Mouse (Mus musculus) left cerebral cortex, adult 2 months (tissue): ENCODE results near the gene Ces1d. TPM values are rescaled to one million over a fixed set of nuclear protein-coding genes. Genes with fewer than 3 reads are reported as not detected.

Experiments used
- DNase-seq, 2 experiments: peaks; one replicate each; pipeline ENCODE4 v3.0.0; 2021 to 2022; ENCODE audit warnings: low spot score in 2 of 2, mixed read lengths in 1 of 2; ENCODE audit errors: extremely low spot score in 1 of 2
- H3K27ac ChIP-seq: fragments of 200-600 bp; 2 replicates; pipeline ENCODE4 v1.8.1; 2022
- H3K4me3 ChIP-seq: fragments of 200-600 bp; 2 replicates; pipeline ENCODE4 v1.8.1; 2022
- CTCF ChIP-seq: fragments of 200-600 bp; IDR thresholded peaks from 2 replicates; pipeline ENCODE4 v1.8.1; 2022; ENCODE audit warnings: antibody characterized with exemption, mild to moderate bottlenecking, moderate library complexity
- intact Hi-C: fragments of 180-260 bp; cut with DNase I; formaldehyde crosslinking; loops from one replicate; pipeline ENCODE4 v1.15.1; 2025
- total RNA-seq, 2 experiments: library from RNA; stranded (reverse); gene quantifications; 2 replicates each; pipeline ENCODE4 v1.2.3; 2021

Gene Ces1d
- total RNA-seq, 2 experiments from 2014 or later: not detected

GRCm38 (mm10) chr8:93131233-93131980 is 66.2 kb downstream of the Ces1d start, which contains the start of gene Ces1c:
Ces1c (minus strand) TSS chr8:93131283.
- H3K4me3 ChIP-seq: no peak within 1 kb of the TSS
- TF ChIP-seq CTCF: no peak
- H3K27ac ChIP-seq: no peak within 1 kb of the TSS
- intact Hi-C loops: no loop called here
- DNase-seq: no peak

- Histone ChIP-seq H3K27ac (no peak overlapping the region), H3K4me3 (no peak overlapping the region)
- DNase-seq: no peak
- intact Hi-C loops: no loop called here
- no peak for TF ChIP-seq CTCF
Measured at GRCm38 (mm10) chr8:93126476-93126875, 71.2 kb downstream of the Ces1d start.

- no peak for TF ChIP-seq CTCF
- no peak for DNase-seq
- H3K4me3 ChIP-seq: no peak overlapping the region
- no peak overlapping the region for H3K27ac ChIP-seq
- intact Hi-C loops: no loop called here
Measured at GRCm38 (mm10) chr8:93122005-93122404, 75.6 kb downstream of the Ces1d start.

Other genes starting within 250 kb of the Ces1d start
- gene Slc6a2, start 237.8 kb downstream of the Ces1d start, total RNA-seq: under 1 TPM; 0.09 to 0.14 TPM
- under 1 TPM in 1 of 2 experiments, not detected in 1; 0.27 TPM for gene Ces1a, start 149.6 kb downstream of the Ces1d start, total RNA-seq
- gene Ces1b, start 117.8 kb downstream of the Ces1d start, total RNA-seq: not detected
- gene Ces1c, start 66.6 kb downstream of the Ces1d start, total RNA-seq: not detected
- not detected for gene Ces1e, start 31.8 kb upstream of the Ces1d start, total RNA-seq
- gene Ces1f, start 81.9 kb upstream of the Ces1d start, total RNA-seq: not detected
- gene Ces1g, start 139.5 kb upstream of the Ces1d start, total RNA-seq: not detected
- not detected for gene Ces1h, start 181.9 kb upstream of the Ces1d start, total RNA-seq